Mouse (Mus musculus) frontal cortex, postnatal 10 days (tissue): ENCODE results near the gene Dnmt3l.
"Not testable (repeated sequence)": the region's sequence is repeated elsewhere in the genome, so short reads cannot be mapped to it uniquely, and the experiment has no call there.

Source experiments
- DNase-seq, 2 experiments: peaks; one replicate each; pipeline ENCODE4 v3.0.0; 2022; ENCODE audit warnings: low spot score in 2 of 2, mixed read lengths in 1 of 2

Dnmt3l gene

GRCm38 (mm10) chr10:78041647-78042046 lies at the start of gene Dnmt3l:
Gene Dnmt3l, plus strand, starts transcription at chr10:78041947.
- no peak for DNase-seq

DNA sequence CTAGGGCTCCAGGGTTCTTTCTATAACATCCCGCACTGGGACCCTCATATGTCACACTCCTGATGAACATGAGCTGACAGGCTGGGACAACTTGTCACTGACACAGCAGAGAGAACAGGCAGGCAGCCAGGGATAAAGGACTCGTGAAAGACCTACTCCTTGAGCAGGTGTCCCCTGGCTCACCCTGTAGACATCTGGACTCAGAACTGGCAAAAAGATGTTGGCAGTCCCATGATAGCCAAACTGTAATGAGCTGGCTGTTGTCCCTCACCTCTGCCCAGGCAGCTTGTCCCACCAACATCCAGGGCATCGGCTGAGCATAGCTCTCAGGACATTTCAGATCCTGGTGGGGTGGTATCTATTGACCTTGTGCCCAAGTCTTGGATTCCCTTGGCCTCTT lies 46.1 kb upstream of the Dnmt3l start:
- DNase-seq = no peak

GRCm38 (mm10) chr10:78000200-78000599 lies 41.5 kb upstream of the Dnmt3l start:
- no peak for DNase-seq

GRCm38 (mm10) chr10:78001796-78002195 lies 40.0 kb upstream of the Dnmt3l start:
- DNase-seq = peak; percentile 59 to 81

DNA sequence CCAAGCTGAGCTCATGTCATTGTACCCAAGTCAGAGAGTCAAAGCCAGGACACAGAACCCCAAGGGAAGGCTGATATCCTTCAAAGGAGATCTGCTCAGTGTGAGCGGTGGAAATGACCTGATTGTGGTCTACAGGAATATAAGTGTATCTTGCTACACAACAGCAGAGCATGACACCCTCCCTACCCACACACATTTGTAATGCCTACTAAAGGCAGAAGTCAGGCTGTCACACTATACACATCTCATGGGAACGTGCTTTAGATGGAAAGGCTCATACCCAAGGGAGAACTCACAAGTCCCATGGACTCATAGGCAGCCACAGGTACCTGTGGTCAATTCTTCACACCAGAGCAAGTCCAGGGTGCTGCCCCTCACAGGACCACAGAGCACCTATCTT lies 39.4 kb upstream of the Dnmt3l start:
- DNase-seq = no peak

GRCm38 (mm10) chr10:78004479-78005100 lies 37.2 kb upstream of the Dnmt3l start:
- no peak for DNase-seq

DNA sequence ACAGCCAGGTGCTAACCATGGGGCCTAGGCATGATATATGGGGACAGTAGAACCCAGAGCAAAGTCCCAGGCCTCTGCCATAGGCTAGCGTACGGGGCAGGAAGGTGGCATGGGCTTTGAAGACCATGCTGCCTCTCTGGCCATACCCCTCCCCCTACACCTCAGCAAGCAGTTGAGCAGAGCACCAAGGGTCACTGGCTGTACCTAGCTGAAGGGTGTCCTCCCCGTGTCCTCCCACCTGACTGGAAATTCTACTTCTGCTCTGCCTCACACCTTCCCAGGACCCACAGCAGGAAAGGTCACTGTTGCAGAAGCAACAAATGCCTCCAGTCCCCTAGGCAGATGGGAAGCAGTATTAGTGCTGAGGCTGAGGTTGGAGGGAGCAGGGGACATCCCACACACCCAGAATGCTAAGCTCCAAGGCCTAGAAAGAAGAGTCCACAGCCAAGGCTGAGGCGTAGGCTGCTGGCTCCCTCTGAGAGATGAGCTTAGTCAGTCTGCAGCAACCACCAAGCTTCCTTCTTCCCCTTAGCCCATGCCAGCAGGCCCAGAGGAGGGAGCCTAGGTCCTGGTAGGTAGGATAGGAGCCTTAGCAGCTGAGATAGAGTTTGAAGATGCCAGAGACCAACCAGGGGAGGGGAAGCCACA lies 35.8 kb upstream of the Dnmt3l start:
- no peak for DNase-seq

DNA sequence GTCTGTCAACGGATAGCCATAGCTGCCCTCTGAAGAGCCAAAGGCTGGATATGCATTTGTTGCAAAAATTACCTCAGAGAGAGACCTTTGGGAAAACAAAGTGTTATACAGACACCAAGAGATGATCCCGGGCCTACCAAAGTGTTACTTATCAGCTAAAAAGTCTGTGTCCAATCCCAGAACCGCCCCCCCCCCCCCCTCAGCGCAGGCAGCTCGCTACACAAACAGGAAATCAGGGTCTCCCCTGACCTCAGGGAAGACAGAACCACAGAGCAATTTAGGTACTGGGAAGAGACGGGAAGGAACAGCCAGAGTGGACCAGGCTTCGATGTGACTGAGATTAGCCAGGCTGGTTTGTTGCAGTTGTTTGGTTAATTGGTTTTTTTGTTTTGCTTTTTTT lies 34.5 kb upstream of the Dnmt3l start:
- DNase-seq = no peak

DNA sequence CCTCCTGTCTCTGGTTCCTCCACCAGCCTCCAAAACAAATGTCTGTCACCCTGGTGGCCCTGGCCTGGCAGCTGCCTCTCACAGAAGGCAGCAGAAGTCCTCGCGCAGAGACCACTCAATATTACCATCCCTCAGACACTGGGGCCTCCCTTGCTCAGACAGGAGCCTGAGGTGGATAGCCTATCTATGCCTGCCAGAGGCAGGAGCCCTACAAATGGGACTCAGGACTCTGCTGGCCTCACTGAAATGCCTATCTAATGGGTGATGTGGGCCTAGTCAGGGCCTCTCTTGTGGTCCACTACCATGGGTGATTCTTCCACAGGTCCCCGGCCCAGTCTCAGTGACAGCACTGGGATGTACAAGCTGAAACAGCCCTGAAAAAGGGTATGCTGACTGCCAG lies 33.6 kb upstream of the Dnmt3l start:
- DNase-seq = no peak

- peak; percentile 88 to 91 for DNase-seq
These were observed 32.4 kb upstream of the Dnmt3l start for GRCm38 (mm10) chr10:78009184-78009944.

- DNase-seq = no peak
These were observed 31.8 kb upstream of the Dnmt3l start, which contains the start of gene Pfkl for GRCm38 (mm10) chr10:78009945-78010293. Gene Pfkl, minus strand, starts transcription at chr10:78010083.

GRCm38 (mm10) chr10:78010335-78010734 lies 31.4 kb upstream of the Dnmt3l start:
- DNase-seq = no peak

GRCm38 (mm10) chr10:78011116-78011515 lies 30.6 kb upstream of the Dnmt3l start:
- DNase-seq = not testable (repeated sequence)

- no peak for DNase-seq
These were observed 28.9 kb upstream of the Dnmt3l start for GRCm38 (mm10) chr10:78012661-78013495.

DNA sequence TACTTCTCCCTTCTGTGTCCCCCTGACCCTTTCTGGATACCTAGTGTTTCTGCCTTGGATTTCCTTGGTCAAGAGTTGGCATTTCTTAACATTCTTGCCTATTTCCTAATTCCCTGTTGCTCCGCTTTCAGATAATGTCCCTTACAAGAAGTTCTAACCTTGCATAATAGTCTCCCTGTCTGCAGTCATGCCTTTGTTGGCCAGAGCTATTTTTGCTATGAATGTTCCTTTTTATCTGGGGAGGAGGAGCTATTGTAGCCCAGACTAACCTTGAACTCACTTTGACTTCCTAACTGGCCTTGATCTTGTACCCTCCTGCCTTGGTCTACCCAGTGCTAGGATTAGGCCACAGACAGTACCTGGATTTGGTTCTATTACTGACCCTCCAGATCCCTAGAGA lies 26.3 kb upstream of the Dnmt3l start:
- DNase-seq = no peak

DNA sequence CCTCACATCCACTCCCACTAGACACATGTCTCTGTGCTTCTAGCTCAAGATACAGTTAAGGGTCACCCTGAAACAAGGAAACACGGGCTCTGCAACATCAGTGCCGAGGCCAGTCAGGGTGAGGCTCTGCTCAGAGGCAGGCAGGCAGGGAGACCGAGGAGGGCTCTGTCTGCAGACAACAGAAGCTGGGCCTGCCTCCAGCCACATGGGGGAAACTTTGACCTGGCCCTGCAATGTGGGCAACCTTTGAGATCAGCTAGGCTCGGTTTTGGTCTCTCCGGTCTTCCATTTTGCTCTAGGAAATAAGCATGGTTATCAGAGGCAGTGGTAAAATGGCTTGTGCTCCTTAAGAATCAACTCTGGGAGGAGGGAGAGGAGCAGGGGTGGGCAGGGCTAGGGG lies 25.4 kb upstream of the Dnmt3l start:
- no peak for DNase-seq

GRCm38 (mm10) chr10:78018797-78019203 lies 22.9 kb upstream of the Dnmt3l start:
- peak in 1 of 2 experiments; percentile 69 for DNase-seq

GRCm38 (mm10) chr10:78019291-78019690 lies 22.5 kb upstream of the Dnmt3l start:
- DNase-seq = no peak

GRCm38 (mm10) chr10:78019984-78020383 lies 21.8 kb upstream of the Dnmt3l start:
- DNase-seq = not testable (repeated sequence)

DNA sequence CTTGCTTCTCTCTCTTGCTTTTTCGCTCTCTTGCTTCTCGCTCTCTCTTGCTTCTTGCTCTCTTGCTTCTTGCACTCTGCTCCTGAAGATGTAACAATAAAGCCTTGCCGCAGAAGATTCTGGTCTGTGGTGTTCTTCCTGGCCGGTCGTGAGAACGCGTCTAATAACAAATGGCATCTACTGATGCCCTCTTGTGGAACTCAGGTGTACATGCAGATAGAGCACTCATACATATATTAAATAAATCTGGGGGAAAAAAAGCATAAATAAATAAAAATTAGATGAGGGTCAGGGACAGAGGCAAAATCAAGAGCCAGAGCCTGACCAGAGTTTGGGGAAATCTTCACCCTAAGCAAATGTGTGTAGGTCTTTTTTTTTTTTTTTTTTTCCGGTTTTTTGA lies 16.3 kb upstream of the Dnmt3l start:
- not testable (repeated sequence) for DNase-seq

DNA sequence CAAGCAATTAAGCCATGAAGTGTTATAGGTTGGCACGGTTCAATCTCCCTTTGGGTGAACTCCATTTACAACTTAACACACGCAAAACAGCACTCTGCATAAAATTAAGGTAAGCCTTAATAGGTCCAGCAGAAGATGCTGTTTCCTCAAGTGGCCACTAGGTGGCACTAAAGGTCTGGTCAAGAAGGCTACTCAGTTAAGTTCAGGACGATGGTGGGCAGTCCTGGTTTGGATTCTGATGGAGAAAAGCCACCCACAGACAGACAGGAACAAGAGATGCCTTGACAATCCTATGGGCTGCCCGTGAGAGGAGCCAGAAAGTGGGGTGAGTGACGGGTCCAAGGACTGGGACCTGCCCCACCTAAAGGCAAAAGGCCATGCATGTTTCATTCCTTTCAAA lies 13.6 kb upstream of the Dnmt3l start:
- peak in 1 of 2 experiments; percentile 61 for DNase-seq

DNA sequence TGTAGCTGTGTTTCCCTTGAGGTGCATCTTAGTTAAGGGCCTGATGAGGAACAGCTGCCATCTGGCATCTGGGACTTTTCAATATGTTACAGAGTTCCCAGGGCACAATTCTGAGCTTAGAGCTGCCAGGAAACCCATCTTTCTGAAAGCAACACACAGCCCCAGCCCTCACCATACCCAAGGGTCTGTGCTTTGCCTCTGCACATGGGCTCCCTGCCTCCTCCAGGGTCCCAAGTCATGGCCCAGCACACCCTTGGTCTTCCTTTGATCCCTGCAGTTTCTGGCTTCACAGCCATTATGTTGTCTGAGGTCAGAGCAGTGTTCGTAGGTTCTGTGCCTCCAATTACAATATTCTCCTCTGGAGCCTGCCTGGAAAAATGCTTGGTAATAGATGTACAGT lies 12.7 kb upstream of the Dnmt3l start:
- DNase-seq = no peak
